13 mouse cellular contexts compared by ENCODE assay signal in the genomic region with DNA sequence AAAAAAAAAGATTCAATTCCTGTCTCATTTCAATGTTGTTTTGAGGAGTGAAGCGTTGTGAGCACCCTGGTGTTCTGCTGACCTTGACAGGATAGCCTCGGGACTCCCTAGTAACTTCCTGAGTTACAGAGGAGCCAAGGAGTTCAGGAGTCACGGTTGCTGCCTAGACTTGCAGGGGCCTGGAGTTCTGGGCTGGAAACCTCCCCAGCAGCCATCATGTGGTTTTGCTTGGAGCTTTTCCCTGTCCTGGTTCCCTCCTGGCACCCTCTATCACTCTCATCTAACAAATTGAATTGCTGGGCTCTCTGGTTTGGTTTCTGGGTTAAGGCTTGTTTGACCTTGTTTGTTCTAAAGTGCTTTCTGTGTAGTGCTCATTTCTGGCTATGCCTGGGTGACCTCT.
DNase-seq lines count a peak whose midpoint lies in the region; ATAC-seq and TF ChIP-seq lines count a peak whose summit lies in the region.
"Had no signal": no experiment of that assay in that cellular context is flagged by ENCODE, and none has a peak within 500 bp of the region (broad histone marks: within the 10 kb centered on the region; RNA-seq: fewer than 3 reads in every experiment).

No protein-coding gene starts in this region.

- no peak overlapping the region for H3K4me3 ChIP-seq in kidney, adult 2 months (ENCODE audit: insufficient read depth, low read depth, low read length)
- no peak overlapping the region for H3K4me3 ChIP-seq in kidney, embryonic 16.5 days (ENCODE audit: low read length)
- H3K4me3 ChIP-seq: limb, embryonic 12.5 days had no signal

- no peak for ATAC-seq in kidney, embryonic 16.5 days (ENCODE audit: low FRiP score, low TSS enrichment)
- ATAC-seq: hindbrain, postnatal 0 days had no signal

- WGBS in kidney, adult 2 months: 26% methylated on average over 3 of the region's 3 CpGs
- 34% methylated on average over 3 of the region's 3 CpGs for WGBS in kidney, embryonic 16.5 days

- H3K4me1 ChIP-seq in kidney, adult 2 months (ENCODE audit: control insufficient read depth, insufficient read depth, low read length): no peaks in the 10 kb centered on the region
- H3K4me1 ChIP-seq in kidney, embryonic 16.5 days (ENCODE audit: insufficient read depth, low read length): no peaks in the 10 kb centered on the region
- H3K4me1 ChIP-seq: limb, embryonic 12.5 days had no signal

- H3K36me3 ChIP-seq in kidney, adult 2 months (ENCODE audit: control insufficient read depth, insufficient read depth, low read length): no peaks in the 10 kb centered on the region
- no peaks in the 10 kb centered on the region for H3K36me3 ChIP-seq in kidney, embryonic 16.5 days (ENCODE audit: insufficient read depth, low read length)
- H3K36me3 ChIP-seq: limb, embryonic 12.5 days had no signal

- peak; percentile 11 for DNase-seq in cerebellum, adult 11-12 months
- DNase-seq in cerebellum, postnatal 14 days: no peak
- peak; percentile 8 for DNase-seq in kidney, adult 2 months
- peak; percentile 75 for DNase-seq in adipocyte (ENCODE audit: low spot score)
- DNase-seq in kidney, postnatal 10 days: peak; percentile 24
- DNase-seq in retina, embryonic 14.5 days (ENCODE audit: low spot score): no peak
- no peak for DNase-seq in lung, postnatal 4 days
- DNase-seq: lung, adult 18-20 months; spleen, adult 18-20 months; thymus, adult 2 months had no signal

- TF ChIP-seq CTCF in kidney, adult 2 months (conservative IDR thresholded peaks at IDR 0.05; ENCODE audit: insufficient read depth, insufficient read length, low read depth, low read length): no peak

- no peak overlapping the region for H3K9ac ChIP-seq in kidney, embryonic 16.5 days (replicated peaks; ENCODE audit: low read length)
- H3K9ac ChIP-seq: limb, embryonic 12.5 days had no signal

- no peaks in the 10 kb centered on the region for H3K9me3 ChIP-seq in kidney, embryonic 16.5 days (ENCODE audit: low read length)
- H3K9me3 ChIP-seq: limb, embryonic 12.5 days had no signal

- no peak overlapping the region for H3K4me2 ChIP-seq in kidney, embryonic 16.5 days (replicated peaks; ENCODE audit: low read depth, low read length)
- H3K4me2 ChIP-seq: limb, embryonic 12.5 days had no signal

- no peak for TF ChIP-seq POLR2A in kidney, adult 2 months (IDR thresholded peaks at IDR 0.05; ENCODE audit: low read depth, low read length)

- no peak overlapping the region for H3K27ac ChIP-seq in kidney, adult 2 months (ENCODE audit: insufficient read depth, low read depth, low read length)
- H3K27ac ChIP-seq in kidney, embryonic 16.5 days (ENCODE audit: low read length): no peak overlapping the region
- H3K27ac ChIP-seq: hindbrain, postnatal 0 days; limb, embryonic 12.5 days had no signal

- no peaks in the 10 kb centered on the region for H3K27me3 ChIP-seq in kidney, adult 2 months (replicated peaks; ENCODE audit: control insufficient read depth, insufficient read depth, low read length)
- no peaks in the 10 kb centered on the region for H3K27me3 ChIP-seq in kidney, embryonic 16.5 days (ENCODE audit: insufficient read depth, low read length)
- H3K27me3 ChIP-seq: limb, embryonic 12.5 days had no signal

Comparison
In these comparisons a context has a peak if more than half of its experiments do, and no peak if none do; other contexts are left out.
1. DNase-seq: peak in cerebellum, adult 11-12 months (single experiment), kidney, adult 2 months (single experiment), adipocyte (single experiment) and kidney, postnatal 10 days (single experiment); none in cerebellum, postnatal 14 days (0 of 2), retina, embryonic 14.5 days (single experiment) and lung, postnatal 4 days (0 of 2).